Mouse (Mus musculus) macrophage (primary cell): ENCODE results near the gene Vmn1r217. TPM values are rescaled to one million over a fixed set of nuclear protein-coding genes. Genes with fewer than 3 reads are reported as not detected.
"Not testable (repeated sequence)": the region's sequence is repeated elsewhere in the genome, so short reads cannot be mapped to it uniquely, and the experiment has no call there.

ENCODE experiments used
- H3K27ac ChIP-seq: fragments of 350-480 bp; formaldehyde crosslinking; 2 replicates; pipeline ENCODE4 v1.9.0; 2021
- H3K36me3 ChIP-seq: fragments of 350-480 bp; formaldehyde crosslinking; 2 replicates; pipeline ENCODE4 v1.9.0; 2021; ENCODE audit errors: inconsistent target
- H3K4me3 ChIP-seq: fragments of 350-480 bp; formaldehyde crosslinking; 2 replicates; pipeline ENCODE4 v1.9.0; 2021; ENCODE audit errors: inconsistent target
- H3K79me2 ChIP-seq: fragments of 350-480 bp; formaldehyde crosslinking; 2 replicates; pipeline ENCODE4 v1.9.0; 2021; ENCODE audit errors: inconsistent target
- WGBS: methylation state at CpG from one replicate; pipeline ENCODE4 v1.1.7; 2026; ENCODE audit warnings: inconsistent platforms; ENCODE audit not compliant: missing documents; 5-methylcytosine and 5-hydroxymethylcytosine counted together
- polyA plus RNA-seq: library from polyadenylated mRNA; stranded (reverse); fragments of 250-400 nt; gene quantifications from 3 replicates; pipeline ENCODE4 v1.2.4, GENCODE M21; 2018; ENCODE audit warnings: inconsistent platforms
- total RNA-seq, 78 experiments: library from RNA; depleted of rRNA; stranded (reverse); fragments of 250-400 nt; gene quantifications; 1 replicate in 9 of 78; 2 replicates in 24 of 78; 3 replicates in 43 of 78; 4 replicates in 2 of 78; pipeline ENCODE4 v1.2.4; 2018; ENCODE audit warnings: inconsistent platforms in 56 of 78

Vmn1r217 gene
- total RNA-seq (2018; cell fraction: chromatin; rRNA removed): not detected
- not detected for total RNA-seq (2018; cell fraction: cytosol; rRNA removed)
- not detected for total RNA-seq (2018; cell fraction: nucleus; rRNA removed)
- not detected in 3 replicates for polyA plus RNA-seq

GRCm38 (mm10) chr13:23118126-23118525 lies at the start of gene Vmn1r217:
TSS of gene Vmn1r217 (minus strand) at chr13:23118226.
- not testable (repeated sequence) for H3K4me3 ChIP-seq, H3K36me3 ChIP-seq, H3K27ac ChIP-seq, H3K79me2 ChIP-seq
- 81% methylated on average over 1 of the region's 1 CpGs for WGBS

- H3K27ac ChIP-seq, H3K36me3 ChIP-seq, H3K4me3 ChIP-seq, H3K79me2 ChIP-seq: not testable (repeated sequence)
- 89% methylated on average over 4 of the region's 4 CpGs for WGBS
Observed at GRCm38 (mm10) chr13:23166471-23166870, 48.4 kb upstream of the Vmn1r217 start.

- Histone ChIP-seq H3K4me3 (no peak within 1 kb of the TSS), H3K79me2 (no peaks in the 10 kb centered on the region), H3K27ac (no peak within 1 kb of the TSS), H3K36me3 (no peaks in the 10 kb centered on the region)
- 71% methylated on average over 4 of the region's 4 CpGs for WGBS
Observed at GRCm38 (mm10) chr13:23159012-23159411, 41.0 kb upstream of the Vmn1r217 start, which contains the start of gene Vmn1r219. TSS of gene Vmn1r219 (plus strand) at chr13:23159312.

GRCm38 (mm10) chr13:23157848-23158247 lies 39.8 kb upstream of the Vmn1r217 start:
- H3K36me3 ChIP-seq: no peaks in the 10 kb centered on the region
- H3K27ac ChIP-seq: no peak overlapping the region
- WGBS: 65% methylated on average over 3 of the region's 3 CpGs
- no peaks in the 10 kb centered on the region for H3K79me2 ChIP-seq
- H3K4me3 ChIP-seq: no peak overlapping the region

- Histone ChIP-seq H3K36me3 (no peaks in the 10 kb centered on the region), H3K27ac (no peak overlapping the region), H3K4me3 (no peak overlapping the region), H3K79me2 (no peaks in the 10 kb centered on the region)
- WGBS: 85% methylated on average over 2 of the region's 2 CpGs
Observed at GRCm38 (mm10) chr13:23138880-23139279, 20.9 kb upstream of the Vmn1r217 start.

- Histone ChIP-seq H3K79me2 (no peaks in the 10 kb centered on the region), H3K4me3 (no peak overlapping the region), H3K36me3 (no peaks in the 10 kb centered on the region), H3K27ac (no peak overlapping the region)
- 50% methylated on average over 1 of the region's 1 CpGs for WGBS
Observed at GRCm38 (mm10) chr13:23133501-23133900, 15.5 kb upstream of the Vmn1r217 start.

- no peaks in the 10 kb centered on the region for H3K79me2 ChIP-seq
- H3K27ac ChIP-seq: no peak within 1 kb of the TSS
- H3K36me3 ChIP-seq: no peaks in the 10 kb centered on the region
- H3K4me3 ChIP-seq: no peak within 1 kb of the TSS
- 72% methylated on average over 3 of the region's 3 CpGs for WGBS
Observed at GRCm38 (mm10) chr13:23133099-23133498, 15.1 kb upstream of the Vmn1r217 start, which contains the start of gene Vmn1r218. TSS of gene Vmn1r218 (plus strand) at chr13:23133155.

GRCm38 (mm10) chr13:23120611-23121010 lies 2.6 kb upstream of the Vmn1r217 start:
- Histone ChIP-seq H3K36me3 (no peaks in the 10 kb centered on the region), H3K27ac (no peak overlapping the region), H3K4me3 (no peak overlapping the region), H3K79me2 (no peaks in the 10 kb centered on the region)
- WGBS: 94% methylated on average over 2 of the region's 2 CpGs

GRCm38 (mm10) chr13:23094386-23094785 lies 23.6 kb downstream of the Vmn1r217 start:
- Histone ChIP-seq H3K27ac (no peak overlapping the region), H3K79me2 (no peaks in the 10 kb centered on the region), H3K36me3 (no peaks in the 10 kb centered on the region), H3K4me3 (no peak overlapping the region)
- 93% methylated on average over 4 of the region's 4 CpGs for WGBS

GRCm38 (mm10) chr13:23069312-23069711 lies 48.7 kb downstream of the Vmn1r217 start:
- no peak overlapping the region for H3K27ac ChIP-seq
- 100% methylated on average over 2 of the region's 2 CpGs for WGBS
- no peak overlapping the region for H3K4me3 ChIP-seq
- no peaks in the 10 kb centered on the region for H3K36me3 ChIP-seq
- H3K79me2 ChIP-seq: no peaks in the 10 kb centered on the region

- Histone ChIP-seq H3K79me2 (no peaks in the 10 kb centered on the region), H3K27ac (no peak within 1 kb of the TSS), H3K4me3 (no peak within 1 kb of the TSS), H3K36me3 (no peaks in the 10 kb centered on the region)
- 63% methylated on average over 1 of the region's 1 CpGs for WGBS
Observed at GRCm38 (mm10) chr13:23067725-23068124, 50.3 kb downstream of the Vmn1r217 start, which contains the start of gene Vmn1r215. TSS of gene Vmn1r215 (plus strand) at chr13:23068025.

GRCm38 (mm10) chr13:23057778-23058177 lies 60.2 kb downstream of the Vmn1r217 start:
- no peaks in the 10 kb centered on the region for H3K79me2 ChIP-seq
- no peak overlapping the region for H3K27ac ChIP-seq
- H3K4me3 ChIP-seq: no peak overlapping the region
- no peaks in the 10 kb centered on the region for H3K36me3 ChIP-seq
- 38% methylated on average over 1 of the region's 1 CpGs for WGBS

Other genes starting within 250 kb of the Vmn1r217 start
- not detected in 3 replicates for gene Vmn1r212, start 234.0 kb downstream of the Vmn1r217 start, polyA plus RNA-seq
- gene Vmn1r213, start 110.6 kb downstream of the Vmn1r217 start, polyA plus RNA-seq: not detected in 3 replicates
- not detected in 3 replicates for gene Vmn1r214, start 87.8 kb downstream of the Vmn1r217 start, polyA plus RNA-seq
- not detected in 3 replicates for gene Vmn1r215, start 50.2 kb downstream of the Vmn1r217 start, polyA plus RNA-seq
- not detected in 3 replicates for gene Vmn1r218, start 14.9 kb upstream of the Vmn1r217 start, polyA plus RNA-seq
- gene Vmn1r219, start 41.1 kb upstream of the Vmn1r217 start, polyA plus RNA-seq: not detected in 3 replicates
- gene Vmn1r220, start 69.7 kb upstream of the Vmn1r217 start, polyA plus RNA-seq: not detected in 3 replicates
- gene Vmn1r221, start 95.9 kb upstream of the Vmn1r217 start, polyA plus RNA-seq: not detected in 3 replicates
- not detected in 3 replicates for gene Vmn1r222, start 117.7 kb upstream of the Vmn1r217 start, polyA plus RNA-seq
- gene Vmn1r223, start 128.9 kb upstream of the Vmn1r217 start, polyA plus RNA-seq: not detected in 3 replicates